Mouse (Mus musculus): ENCODE results near the gene Slc35e2.
"Not testable (repeated sequence)": the region's sequence is repeated elsewhere in the genome, so short reads cannot be mapped to it uniquely, and the experiment has no call there.

The Slc35e2 gene

GRCm38 (mm10) chr4:155601091-155601996, at the start of gene Slc35e2:
Gene Slc35e2 (plus strand): TSS chr4:155601416.
- DNase-seq (ENCODE audit: low spot score) = peak; percentile 93

GRCm38 (mm10) chr4:155552917-155553532, 48.2 kb upstream of the Slc35e2 start:
- DNase-seq (ENCODE audit: low spot score) = no peak

- no peak for DNase-seq (ENCODE audit: low spot score)
Observed at GRCm38 (mm10) chr4:155554880-155555279, 46.3 kb upstream of the Slc35e2 start.

- no peak for DNase-seq (ENCODE audit: low spot score)
Observed at GRCm38 (mm10) chr4:155555464-155555863, 45.8 kb upstream of the Slc35e2 start.

GRCm38 (mm10) chr4:155559454-155559853, 41.8 kb upstream of the Slc35e2 start:
- no peak for DNase-seq (ENCODE audit: low spot score)

- no peak for DNase-seq (ENCODE audit: low spot score)
Observed at GRCm38 (mm10) chr4:155560932-155561331, 40.3 kb upstream of the Slc35e2 start.

DNA sequence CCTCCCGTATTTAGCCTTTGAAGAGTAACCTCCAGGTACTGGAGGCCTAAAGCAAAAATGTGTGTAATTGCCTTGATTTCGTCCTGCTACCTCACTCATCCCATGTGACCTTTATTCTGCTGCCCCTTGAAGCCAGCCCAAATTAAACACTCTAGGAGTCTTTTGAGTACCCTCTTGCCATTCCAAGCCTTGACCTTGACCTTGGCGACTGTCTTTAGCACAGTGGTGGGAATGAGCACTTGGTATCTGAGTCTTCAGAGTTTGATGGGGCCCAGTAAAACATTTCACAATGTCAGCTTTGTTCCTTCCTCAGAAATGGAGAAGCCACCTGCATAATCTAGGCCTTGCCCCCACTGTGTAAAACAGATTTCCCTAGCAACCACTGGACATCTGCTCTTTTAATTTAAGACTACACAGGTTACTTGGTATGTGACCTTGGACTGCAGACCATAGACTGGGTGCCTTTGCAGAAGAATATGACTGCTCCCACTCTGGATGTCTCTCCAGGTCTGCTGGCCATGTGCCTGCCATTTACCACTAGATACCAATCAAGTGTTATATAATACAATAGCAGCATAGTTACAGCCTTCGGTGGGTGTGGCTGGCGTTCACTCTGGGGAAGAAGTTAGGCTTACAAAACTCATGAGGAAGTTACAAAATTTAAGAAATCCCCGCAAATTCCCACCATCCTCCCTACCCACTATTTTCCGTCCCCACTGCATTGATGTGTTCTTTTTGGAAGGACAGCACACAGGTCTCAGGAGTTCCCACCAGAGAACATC, 39.4 kb upstream of the Slc35e2 start, which contains the start of gene Nadk:
Nadk (plus strand) TSS at position 718 of the 782 bp plus-strand sequence.
- no peak for DNase-seq (ENCODE audit: low spot score)

DNA sequence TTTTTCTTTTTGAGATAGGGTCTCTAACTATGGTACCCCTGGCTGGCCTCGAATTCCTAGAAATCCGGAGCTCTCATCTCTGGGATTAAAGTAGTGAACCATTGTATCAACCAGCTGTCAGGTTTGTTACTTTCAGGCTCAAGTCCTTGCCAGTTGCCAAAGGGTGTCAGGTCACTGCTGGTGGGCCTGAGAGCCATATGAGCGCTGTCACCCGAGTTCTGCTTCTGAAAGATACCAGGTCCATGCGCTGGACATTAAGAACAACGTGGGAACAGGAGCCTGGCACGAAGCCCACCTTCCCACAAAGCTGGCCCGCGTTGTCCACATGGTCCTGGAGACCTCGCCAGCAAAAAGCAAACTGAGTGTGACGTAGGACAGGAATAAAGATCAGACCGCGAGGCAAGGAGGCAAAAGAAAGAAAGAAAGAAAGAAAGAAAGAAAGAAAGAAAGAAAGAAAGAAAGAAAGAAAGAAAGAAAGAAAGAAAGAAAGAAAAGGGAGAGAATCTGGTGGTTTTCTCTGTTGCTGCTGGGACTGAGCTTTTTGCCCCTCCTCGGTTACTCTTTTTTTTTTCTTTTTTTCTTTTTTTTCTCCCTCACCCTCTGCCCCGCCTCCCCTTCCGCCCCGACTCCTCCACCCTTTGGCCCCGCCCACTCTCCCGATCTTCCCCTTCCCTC, 38.4 kb upstream of the Slc35e2 start:
- peak; percentile 63 for DNase-seq (ENCODE audit: low spot score)

DNA sequence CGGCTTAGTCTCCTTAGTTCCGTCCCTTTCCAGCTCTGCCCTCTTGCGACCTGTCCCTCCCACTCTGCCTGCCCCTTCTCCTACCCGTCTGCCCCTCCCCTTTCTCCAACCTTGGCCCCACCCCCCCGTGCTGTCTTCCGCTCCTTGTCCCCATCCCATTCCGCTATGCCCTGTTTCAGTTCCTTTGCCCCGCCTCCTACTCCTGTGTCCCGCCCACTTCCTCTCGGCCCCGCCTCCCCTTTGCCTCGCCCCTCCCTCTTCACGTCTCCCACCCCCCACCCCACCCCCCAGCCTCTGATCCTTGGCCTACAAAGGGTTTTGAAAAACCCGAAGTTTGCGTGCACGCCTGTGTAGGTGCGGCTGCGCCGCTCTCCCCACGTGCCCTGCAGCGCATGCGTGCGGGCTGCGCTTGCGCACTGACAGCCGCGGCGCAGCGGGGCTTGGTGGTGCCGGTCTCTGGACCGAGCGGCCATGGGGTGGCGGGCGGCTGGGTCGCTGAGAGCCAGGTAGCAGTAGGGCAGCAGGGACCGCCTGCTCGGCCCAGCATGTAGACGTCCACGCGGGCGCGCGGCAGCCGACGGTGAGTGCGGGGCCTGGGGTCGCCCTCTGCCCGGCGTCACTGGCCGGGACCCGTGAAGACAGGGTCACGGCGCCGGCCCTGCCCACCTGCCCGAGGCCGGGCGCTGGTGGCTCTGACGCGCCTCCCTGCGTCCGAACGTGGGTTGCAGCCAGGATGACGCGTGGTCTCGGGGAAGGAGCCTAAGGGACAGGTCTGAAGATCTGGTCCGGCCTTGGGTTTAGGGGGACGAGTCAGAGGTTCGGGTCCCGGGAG, 37.6 kb upstream of the Slc35e2 start:
- peak; percentile 95 for DNase-seq (ENCODE audit: low spot score)

DNA sequence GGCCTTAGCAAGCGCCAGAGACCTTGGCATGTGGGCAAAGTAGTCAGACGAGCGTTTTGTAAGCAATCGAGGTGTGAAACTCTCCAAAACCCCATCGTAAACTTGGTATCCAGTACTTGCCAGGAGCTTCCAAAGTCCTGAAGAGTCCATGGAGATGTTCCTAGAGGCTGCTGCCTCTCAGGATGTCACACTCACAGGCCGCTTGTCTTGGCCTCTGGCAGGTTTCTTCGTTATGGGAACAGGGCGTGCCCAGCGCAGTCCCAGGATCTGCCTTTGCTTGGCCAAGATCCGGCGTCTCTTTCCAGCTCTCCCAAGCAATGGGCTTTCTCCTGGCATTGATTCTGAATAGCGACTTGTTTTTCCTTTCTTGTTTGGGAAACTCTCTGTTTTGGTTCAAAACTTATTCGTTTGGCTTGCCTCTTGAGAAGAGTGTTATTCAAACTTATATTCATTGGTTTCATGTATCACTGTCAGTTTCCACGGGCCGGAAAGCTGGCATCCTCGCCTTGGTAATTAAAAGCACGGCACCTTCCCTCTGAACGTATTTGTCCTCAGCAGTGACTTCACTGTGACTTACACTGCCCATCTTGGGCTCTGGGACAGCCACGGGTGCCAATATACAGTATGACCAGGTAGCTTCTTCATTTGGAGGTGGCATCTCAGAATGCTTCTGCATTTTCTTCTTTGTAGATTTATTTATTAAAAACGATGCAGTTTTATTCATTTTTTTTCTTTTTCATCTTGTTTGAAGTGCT, 36.7 kb upstream of the Slc35e2 start:
- DNase-seq (ENCODE audit: low spot score) = peak; percentile 57

DNA sequence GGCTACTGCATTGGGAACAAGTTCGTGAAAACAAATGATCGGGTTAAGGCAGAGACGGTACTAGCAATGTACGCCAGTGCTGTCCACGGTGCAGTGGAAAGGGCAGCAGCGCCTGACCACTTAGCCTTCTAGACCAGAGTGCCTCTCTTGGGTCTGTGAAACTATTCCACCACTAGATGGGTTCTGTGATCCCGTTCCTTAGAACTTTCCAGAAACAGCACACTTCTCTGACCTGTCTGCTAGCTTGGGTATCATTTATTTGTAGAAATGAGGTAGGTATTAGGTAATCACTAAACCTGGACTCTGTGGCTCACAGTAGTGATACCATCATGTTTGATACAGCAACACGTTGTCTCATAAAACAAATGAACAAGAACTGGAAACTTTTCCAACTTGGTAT, 34.7 kb upstream of the Slc35e2 start:
- no peak for DNase-seq (ENCODE audit: low spot score)

DNA sequence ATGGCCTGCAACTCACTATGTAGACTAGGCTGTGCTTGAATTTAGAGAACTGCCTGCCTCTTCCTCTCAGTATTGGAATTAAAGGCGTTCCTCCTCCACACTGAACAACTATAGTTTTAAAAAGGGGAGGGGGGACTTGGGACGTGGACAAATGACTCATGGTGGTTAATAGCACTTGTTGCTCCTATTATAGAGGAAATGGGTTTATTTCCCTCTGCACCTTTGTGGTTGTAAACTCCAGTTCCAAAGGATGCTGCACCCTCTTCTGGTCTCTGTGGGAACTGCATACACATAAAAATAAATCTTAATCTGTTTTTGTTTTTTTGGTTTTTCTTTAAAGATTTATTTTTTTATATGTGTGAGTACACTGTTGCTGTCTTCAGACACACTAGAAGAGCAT, 33.0 kb upstream of the Slc35e2 start:
- DNase-seq (ENCODE audit: low spot score) = no peak

- no peak for DNase-seq (ENCODE audit: low spot score)
Observed at GRCm38 (mm10) chr4:155568632-155569370, 32.4 kb upstream of the Slc35e2 start.

DNA sequence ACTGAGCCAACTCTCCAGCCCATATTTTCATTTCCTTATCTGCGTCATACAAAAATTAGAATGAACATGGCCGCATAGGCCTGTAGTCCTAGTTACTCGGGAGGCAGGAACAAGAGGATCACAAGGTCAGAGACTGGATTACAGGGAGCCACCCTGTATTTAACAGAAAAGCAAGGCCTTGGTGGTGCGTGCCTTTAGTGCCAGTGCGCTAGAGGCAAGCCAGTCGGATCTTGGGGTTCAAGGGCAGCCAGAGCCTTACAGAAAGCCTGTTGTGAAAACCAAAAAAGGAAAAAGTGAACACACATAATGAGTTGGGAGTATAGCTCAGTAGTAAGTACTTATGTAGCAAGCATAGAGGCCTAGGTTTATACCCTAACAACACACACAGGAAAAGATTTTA, 31.4 kb upstream of the Slc35e2 start:
- DNase-seq (ENCODE audit: low spot score) = no peak

GRCm38 (mm10) chr4:155570315-155570714, 30.9 kb upstream of the Slc35e2 start:
- DNase-seq (ENCODE audit: low spot score) = not testable (repeated sequence)

GRCm38 (mm10) chr4:155571442-155571841, 29.8 kb upstream of the Slc35e2 start:
- no peak for DNase-seq (ENCODE audit: low spot score)

DNA sequence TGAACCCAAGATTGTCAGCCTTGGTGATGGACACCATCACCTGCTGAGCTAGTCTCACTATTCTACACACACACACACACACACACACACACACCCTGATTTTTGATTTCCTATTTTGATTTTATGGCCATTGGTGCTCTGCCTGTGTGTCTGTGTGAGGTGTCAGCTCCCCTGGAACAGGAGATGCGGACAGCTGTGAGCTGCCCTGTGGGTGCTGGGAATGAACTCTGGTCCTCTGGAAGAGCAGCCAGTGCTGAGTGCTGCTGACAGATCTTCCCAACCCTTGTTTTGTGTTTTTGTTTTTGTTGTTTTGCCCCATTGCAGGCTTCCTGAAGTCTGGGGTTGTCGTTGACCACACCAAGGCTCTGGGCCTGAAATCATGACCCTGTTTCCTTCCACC, 28.1 kb upstream of the Slc35e2 start:
- no peak for DNase-seq (ENCODE audit: low spot score)

DNA sequence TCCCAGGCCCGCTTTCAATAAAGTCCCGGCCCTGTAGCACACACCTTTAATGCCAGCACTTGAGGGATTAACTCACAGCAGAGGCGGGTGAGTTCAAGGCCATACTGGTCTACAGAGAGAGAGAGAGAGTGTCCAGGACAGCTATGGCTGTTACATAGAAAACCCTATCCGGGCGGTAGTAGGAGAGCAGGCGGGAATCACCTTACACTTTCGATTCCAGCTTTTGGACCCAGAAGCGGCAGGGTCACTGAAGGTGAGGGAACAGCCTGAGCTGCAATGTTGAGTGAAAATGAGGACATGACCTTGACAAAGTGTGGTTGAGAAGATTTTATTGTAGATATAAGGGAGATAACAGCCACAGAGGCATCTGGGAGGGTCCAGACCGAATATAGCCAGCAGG, 27.3 kb upstream of the Slc35e2 start:
- DNase-seq (ENCODE audit: low spot score) = no peak

- no peak for DNase-seq (ENCODE audit: low spot score)
Observed at GRCm38 (mm10) chr4:155574931-155575330, 26.3 kb upstream of the Slc35e2 start.

DNA sequence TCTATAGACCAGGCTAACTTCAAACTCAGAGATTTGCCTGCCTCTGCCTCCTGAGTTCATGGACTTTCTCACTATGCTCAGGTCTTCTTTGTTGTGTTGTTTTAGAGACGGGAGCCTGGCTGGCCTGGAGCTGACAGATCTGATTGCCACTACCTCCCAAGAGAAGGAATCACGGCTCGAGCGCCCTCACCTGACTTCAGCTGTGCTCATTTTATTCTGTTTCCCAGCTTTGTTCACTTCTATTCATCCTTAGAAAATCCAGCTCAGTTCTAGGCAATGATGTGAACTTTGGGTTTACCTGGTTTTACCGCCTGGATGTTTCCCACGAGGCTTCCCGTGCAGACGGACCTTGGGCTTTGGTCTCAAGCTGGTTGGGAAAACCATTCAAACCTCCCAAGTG, 25.7 kb upstream of the Slc35e2 start:
- DNase-seq (ENCODE audit: low spot score) = no peak
